Mouse (Mus musculus) liver, postnatal 0 days (tissue): ENCODE results near the gene Ntm.

ENCODE experiments used
- CTCF ChIP-seq: sonication (generic); IDR thresholded peaks from 2 replicates; pipeline ENCODE4 v1.5.1; 2016; ENCODE audit warnings: antibody characterized with exemption, low read depth
- EP300 ChIP-seq: IDR thresholded peaks from 2 replicates; pipeline ENCODE4 v1.6.1; 2016; ENCODE audit warnings: antibody characterized with exemption, low read depth, mild to moderate bottlenecking

- no peak for TF ChIP-seq CTCF
- TF ChIP-seq EP300: no peak
These were observed 632.5 kb downstream of the Ntm start for GRCm38 (mm10) chr9:29330486-29330885.
